Mouse (Mus musculus) stomach, embryonic 15.5 days (tissue): ENCODE data around the gene Slc39a1. TPM values are rescaled to one million over a fixed set of nuclear protein-coding genes. Genes with fewer than 3 reads are reported as not detected.

Experiments used
- ATAC-seq: fragments of 200-750 bp; cut with Nextera tagmentation; 2 replicates; pipeline ENCODE4 v1.8.0; 2017; ENCODE audit warnings: low read depth, moderate number of reproducible peaks, moderate TSS enrichment; ENCODE audit not compliant: insufficient read depth, low FRiP score
- H3K27ac ChIP-seq: fragments of 300-500 bp; sonication (generic); 2 replicates; pipeline ENCODE4 v1.5.1; 2015; ENCODE audit warnings: mild to moderate bottlenecking, inconsistent platforms
- H3K27me3 ChIP-seq: fragments of 300-500 bp; sonication (generic); replicated peaks from 2 replicates; pipeline ENCODE4 v1.6.1; 2015; ENCODE audit warnings: inconsistent platforms
- H3K36me3 ChIP-seq: fragments of 300-500 bp; sonication (generic); 2 replicates; pipeline ENCODE4 v1.6.1; 2015; ENCODE audit warnings: inconsistent platforms
- H3K4me1 ChIP-seq: fragments of 300-500 bp; sonication (generic); 2 replicates; pipeline ENCODE4 v1.6.1; 2015; ENCODE audit warnings: inconsistent platforms
- H3K4me2 ChIP-seq: fragments of 300-500 bp; sonication (generic); 2 replicates; pipeline ENCODE4 v1.6.1; 2015; ENCODE audit warnings: mild to moderate bottlenecking, inconsistent platforms
- H3K4me3 ChIP-seq: fragments of 300-500 bp; sonication (generic); replicated peaks from 2 replicates; pipeline ENCODE4 v1.5.1; 2015; ENCODE audit warnings: inconsistent platforms
- H3K9ac ChIP-seq: fragments of 300-500 bp; sonication (generic); 2 replicates; pipeline ENCODE4 v1.6.1; 2015; ENCODE audit warnings: inconsistent platforms
- H3K9me3 ChIP-seq: fragments of 300-500 bp; sonication (generic); 2 replicates; pipeline ENCODE4 v1.6.1; 2016; ENCODE audit warnings: inconsistent platforms
- WGBS: fragments of 180-500 bp; shearing (Covaris S2); methylation state at CpG from one replicate; pipeline ENCODE4 v1.1.7; 2015; 5-methylcytosine and 5-hydroxymethylcytosine counted together
- microRNA-seq: library from miRNA; unstranded; fragments of <30 nt; microRNA quantifications from one replicate; pipeline ENCODE4, GENCODE M21; 2016
- polyA plus RNA-seq: library from polyadenylated mRNA; unstranded; fragments of >200 nt; fragmentation: Nextera tagmentation; extraction: Ambion mirVana; gene quantifications from 2 replicates; pipeline ENCODE4 v1.2.1, GENCODE M21; 2015

Slc39a1 gene
- polyA plus RNA-seq, 1 experiment from 2014 or later, result 111 TPM

DNA sequence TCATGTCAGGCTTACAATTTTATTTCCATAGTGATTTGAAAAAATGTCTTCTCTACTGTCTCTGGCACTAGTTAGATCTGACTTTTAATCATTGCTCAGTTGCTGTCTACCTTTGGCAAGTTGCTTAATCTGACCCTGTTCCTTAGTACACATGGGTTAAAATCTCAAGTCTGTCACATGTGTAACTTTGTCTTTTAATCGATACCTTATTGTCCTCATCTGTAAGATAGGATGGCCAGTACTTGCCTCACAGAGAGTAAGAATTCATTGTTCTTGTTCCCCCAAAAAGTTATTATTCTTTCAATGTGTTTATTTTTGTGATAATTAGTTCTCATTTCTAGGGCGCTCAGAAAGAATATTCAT is 44.0 kb downstream of the Slc39a1 start:
- Histone ChIP-seq H3K27me3 (no peaks in the 10 kb centered on the region), H3K4me2 (peak overlapping the region; percentile 65), H3K4me3 (peak overlapping the region; percentile 85), H3K36me3 (no peaks in the 10 kb centered on the region), H3K27ac (peak overlapping the region; percentile 97), H3K9ac (peak overlapping the region; percentile 51; the same call in 1 of the 2 replicates), H3K4me1 (0 out of 2 replicates have a peak, but pooled peaks cover 9% of the 10 kb centered on the region), H3K9me3 (no peaks in the 10 kb centered on the region)
- ATAC-seq, result no peak
- 35% methylated on average over 2 of the region's 2 CpGs for WGBS

DNA sequence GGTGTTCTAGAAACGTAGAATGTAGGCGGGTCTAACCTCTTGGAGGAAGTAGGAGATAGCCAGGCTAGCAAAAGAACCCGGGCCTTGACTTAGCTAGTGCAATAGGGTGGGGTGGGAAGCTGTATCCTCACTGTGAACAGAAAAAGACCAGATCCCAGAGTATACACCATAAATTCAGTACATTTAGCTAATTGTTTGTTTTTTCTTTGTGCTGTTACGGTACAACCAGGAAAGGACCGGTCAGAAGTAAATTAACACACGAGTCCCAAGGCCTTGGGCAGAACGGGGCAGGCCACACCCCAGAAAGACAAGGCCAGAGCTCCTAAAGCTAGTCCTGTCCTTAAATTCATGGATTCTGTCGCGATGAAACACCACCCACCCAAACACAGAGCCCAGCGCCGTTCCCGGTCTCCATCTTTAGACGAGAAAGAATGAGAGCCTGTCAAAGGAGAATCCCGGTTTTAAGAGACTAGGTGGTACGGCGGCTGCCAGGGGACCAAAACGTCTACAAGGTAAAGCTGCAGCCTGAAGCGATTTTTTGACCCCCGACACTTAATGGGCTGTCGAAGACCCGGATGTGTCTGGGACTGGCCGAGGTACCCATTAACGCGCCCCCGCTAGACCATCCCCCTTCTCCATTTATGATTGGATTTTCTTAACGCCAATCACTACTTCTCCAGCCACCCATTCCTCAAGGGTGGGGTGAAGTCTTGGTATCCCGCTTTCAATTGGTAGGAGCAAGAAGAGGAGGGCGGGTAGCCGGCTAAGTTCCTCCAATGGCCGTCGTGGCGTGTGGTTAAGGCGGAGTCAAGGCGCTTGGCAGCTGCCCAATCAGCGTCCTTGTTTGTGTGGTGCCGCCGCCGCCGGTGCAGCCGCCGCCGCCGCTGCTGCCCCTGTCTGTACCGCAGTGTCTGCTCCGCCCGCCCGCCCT is 44.6 kb downstream of the Slc39a1 start, which contains the start of gene Gatad2b:
Gene Gatad2b (plus strand): TSS at position 834 of the 931 bp plus-strand sequence.
- peak within 1 kb of the TSS; percentile 68 for H3K4me2 ChIP-seq

GRCm38 (mm10) chr3:90293352-90294063 is 45.5 kb downstream of the Slc39a1 start:
- no peaks in the 10 kb centered on the region for H3K36me3 ChIP-seq
- no peaks in the 10 kb centered on the region for H3K9me3 ChIP-seq
- peak overlapping the region; percentile 68 for H3K4me2 ChIP-seq
- ATAC-seq, result 0 out of 2 replicates have a peak, but pooled peaks have one; percentile 2
- H3K4me1 ChIP-seq, result 0 out of 2 replicates have a peak, but pooled peaks cover 11% of the 10 kb centered on the region
- WGBS, result under 1% methylated on average over 27 of the region's 68 CpGs
- peak overlapping the region; percentile 95 for H3K27ac ChIP-seq
- H3K4me3 ChIP-seq, result peak overlapping the region; percentile 85
- H3K9ac ChIP-seq, result peak overlapping the region; percentile 81
- H3K27me3 ChIP-seq, result no peaks in the 10 kb centered on the region

More for the DNA sequence above, 44.6 kb downstream of the Slc39a1 start, which contains the start of gene Gatad2b:
- H3K4me3 ChIP-seq, result peak within 1 kb of the TSS; percentile 85
- H3K4me1 ChIP-seq, result 0 out of 2 replicates have a peak, but pooled peaks cover 11% of the 10 kb centered on the region
- no peaks in the 10 kb centered on the region for H3K27me3 ChIP-seq
- no peaks in the 10 kb centered on the region for H3K36me3 ChIP-seq
- H3K9ac ChIP-seq, result peak within 1 kb of the TSS; percentile 81
- under 1% methylated on average over 44 of the region's 47 CpGs for WGBS
- peak within 1 kb of the TSS; percentile 97 for H3K27ac ChIP-seq
- peak; percentile 99 for ATAC-seq
- no peaks in the 10 kb centered on the region for H3K9me3 ChIP-seq

DNA sequence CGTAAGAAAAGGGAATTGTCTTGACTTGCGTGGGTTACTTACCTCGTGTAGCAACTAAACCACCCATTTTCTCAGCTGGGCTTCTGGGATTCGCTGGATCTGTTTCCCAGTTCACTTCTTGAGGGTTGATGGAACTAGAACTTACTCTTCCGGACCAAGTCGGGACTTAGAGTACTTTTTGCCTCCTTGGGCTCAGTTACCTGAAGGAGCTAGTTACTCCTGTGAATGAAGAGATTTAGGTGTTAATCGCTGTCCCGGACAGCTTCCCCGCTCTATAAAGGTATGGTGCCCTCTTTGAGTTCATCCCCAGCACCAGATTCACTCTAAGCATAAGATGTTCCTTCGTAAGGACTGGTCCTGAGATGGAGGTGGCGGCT is 46.1 kb downstream of the Slc39a1 start:
- Histone ChIP-seq H3K4me1 (0 out of 2 replicates have a peak, but pooled peaks cover 11% of the 10 kb centered on the region), H3K27ac (peak overlapping the region; percentile 95; the same call in 1 of the 2 replicates), H3K9ac (peak overlapping the region; percentile 81), H3K27me3 (no peaks in the 10 kb centered on the region), H3K36me3 (no peaks in the 10 kb centered on the region), H3K4me2 (peak overlapping the region; percentile 68), H3K4me3 (peak overlapping the region; percentile 85), H3K9me3 (no peaks in the 10 kb centered on the region)
- ATAC-seq, result no peak
- WGBS, result 4% methylated on average over 11 of the region's 11 CpGs

DNA sequence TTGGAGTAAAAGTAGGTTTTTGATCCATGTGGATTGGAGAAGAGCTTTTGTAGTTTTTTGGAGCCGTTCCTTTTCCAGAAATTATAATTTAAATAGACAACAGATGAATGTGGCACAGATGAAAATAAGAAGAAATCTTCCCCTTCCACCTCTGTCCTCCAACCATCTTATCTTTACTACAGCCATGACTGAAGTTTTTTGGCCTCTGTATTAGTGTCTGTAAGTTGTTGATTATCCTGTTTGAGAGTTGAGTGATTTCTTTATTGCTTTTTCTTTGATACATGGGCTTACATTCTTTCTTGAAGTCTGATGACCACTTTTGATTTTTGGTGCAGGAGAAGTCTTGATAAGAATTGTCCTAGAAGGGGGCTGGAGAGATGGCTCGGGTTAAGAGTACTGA is 46.7 kb downstream of the Slc39a1 start:
- H3K4me1 ChIP-seq, result 0 out of 2 replicates have a peak, but pooled peaks cover 11% of the 10 kb centered on the region
- 58% methylated on average over 2 of the region's 2 CpGs for WGBS
- no peak overlapping the region for H3K27ac ChIP-seq
- ATAC-seq, result no peak
- H3K9me3 ChIP-seq, result no peaks in the 10 kb centered on the region
- no peak overlapping the region for H3K9ac ChIP-seq
- no peaks in the 10 kb centered on the region for H3K36me3 ChIP-seq
- peak overlapping the region; percentile 85 for H3K4me3 ChIP-seq
- no peaks in the 10 kb centered on the region for H3K27me3 ChIP-seq
- peak overlapping the region; percentile 68 for H3K4me2 ChIP-seq

Small RNA genes within 50 kb of the gene (microRNA-seq; reads per million reads assigned to microRNA genes)
- not detected for gene Mir7012

Other genes starting within 250 kb of the Slc39a1 start
- 122 and 135 TPM in 2 replicates for gene Hax1, start 249.4 kb upstream of the Slc39a1 start, polyA plus RNA-seq
- 163 and 166 TPM in 2 replicates for gene 4933434E20Rik, start 196.5 kb upstream of the Slc39a1 start, polyA plus RNA-seq
- 170 and 189 TPM in 2 replicates for gene Ubap2l, start 195.5 kb upstream of the Slc39a1 start, polyA plus RNA-seq
- 505 and 543 TPM in 2 replicates for gene Tpm3, start 175.5 kb upstream of the Slc39a1 start, polyA plus RNA-seq
- gene Nup210l, start 144.0 kb upstream of the Slc39a1 start, polyA plus RNA-seq, result 0.19 and 0.27 TPM in 2 replicates
- gene Rps27, start 34.5 kb upstream of the Slc39a1 start, polyA plus RNA-seq, result 1,026 and 1,361 TPM in 2 replicates
- gene Rab13, start 34.5 kb upstream of the Slc39a1 start, polyA plus RNA-seq, result 30.9 and 31.0 TPM in 2 replicates
- gene Jtb, start 16.6 kb upstream of the Slc39a1 start, polyA plus RNA-seq, result 109 and 115 TPM in 2 replicates
- gene Creb3l4, start 4.7 kb upstream of the Slc39a1 start, polyA plus RNA-seq, result 21.4 and 22.5 TPM in 2 replicates
- 16.5 and 22.3 TPM in 2 replicates for gene Crtc2, start 6.0 kb downstream of the Slc39a1 start, polyA plus RNA-seq
- gene Dennd4b, start 17.0 kb downstream of the Slc39a1 start, polyA plus RNA-seq, result 4.0 and 4.2 TPM in 2 replicates
- 10.5 and 10.8 TPM in 2 replicates for gene Gatad2b, start 45.0 kb downstream of the Slc39a1 start, polyA plus RNA-seq
- gene Slc27a3, start 141.8 kb downstream of the Slc39a1 start, polyA plus RNA-seq, result 14.5 and 16.1 TPM in 2 replicates
- 27.0 and 29.2 TPM in 2 replicates for gene Ints3, start 185.4 kb downstream of the Slc39a1 start, polyA plus RNA-seq
- gene Npr1, start 217.7 kb downstream of the Slc39a1 start, polyA plus RNA-seq, result 5.3 and 5.7 TPM in 2 replicates
- 151 and 168 TPM in 2 replicates for gene Ilf2, start 228.0 kb downstream of the Slc39a1 start, polyA plus RNA-seq
- gene Snapin, start 242.9 kb downstream of the Slc39a1 start, polyA plus RNA-seq, result 71.6 and 78.5 TPM in 2 replicates